In the genomic region with DNA sequence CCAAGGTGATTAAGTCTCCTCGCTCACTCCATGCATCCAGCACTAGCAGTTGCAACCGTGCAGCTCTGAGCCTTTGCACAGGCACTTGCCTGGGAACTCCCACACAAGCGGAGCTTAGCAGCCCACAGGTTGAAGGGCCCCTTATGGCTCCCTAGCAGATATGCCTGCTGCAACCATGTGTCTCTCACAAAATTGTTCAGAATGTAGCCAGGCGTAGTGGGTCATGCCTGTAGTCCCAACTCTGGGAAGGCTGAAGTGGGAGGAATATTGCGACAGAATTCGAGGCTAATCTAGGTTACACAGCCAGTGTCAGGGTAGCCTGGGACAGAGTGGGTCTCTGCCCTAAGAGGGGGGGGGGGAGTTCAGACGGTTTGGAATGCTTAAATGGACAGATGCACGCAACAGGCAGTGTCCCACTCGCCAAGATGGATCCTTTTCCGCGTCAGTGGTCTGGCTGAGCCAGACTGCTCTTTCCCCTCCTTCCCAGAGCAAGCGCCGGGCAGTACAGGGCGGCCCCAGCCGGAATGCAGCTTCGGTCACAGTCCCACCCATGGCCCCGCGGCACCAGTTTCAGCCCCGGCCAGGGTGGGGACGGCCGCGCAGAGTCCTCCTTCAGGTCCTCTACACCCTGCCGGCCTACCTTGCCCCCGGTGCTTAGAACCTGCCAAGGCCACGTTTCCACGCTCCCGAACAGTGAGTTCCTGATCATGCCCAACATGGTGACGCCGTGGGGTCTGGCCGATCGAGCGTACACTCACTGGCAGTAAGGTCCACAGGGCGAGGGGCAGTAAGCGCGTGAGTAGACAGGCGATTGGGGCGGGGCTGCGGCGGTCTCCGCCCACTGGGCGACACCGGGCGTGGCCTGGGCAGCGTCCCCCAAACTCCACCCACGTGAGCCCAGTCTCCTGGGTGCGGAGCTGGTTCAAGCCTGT, we compare ENCODE assay signal across 7 mouse cellular contexts. TPM values are rescaled to one million over a fixed set of nuclear protein-coding genes. Genes with fewer than 3 reads are reported as not detected.
A peak's percentile ranks its signal among the peaks of the same experiment; 100 is the strongest.
DNase-seq lines count a peak whose midpoint lies in the region; ATAC-seq and TF ChIP-seq lines count a peak whose summit lies in the region.

No protein-coding gene starts in this region.

- H3K27me3 ChIP-seq in embryonic facial prominence, embryonic 11.5 days (ENCODE audit: control insufficient read depth, insufficient read depth, low read length), result no peaks in the 10 kb centered on the region
- H3K27me3 ChIP-seq in limb, embryonic 12.5 days, result no peaks in the 10 kb centered on the region
- H3K27me3 ChIP-seq in midbrain, embryonic 14.5 days (ENCODE audit: control insufficient read depth, insufficient read depth, low read length), result 0 out of 2 replicates have a peak, but pooled peaks cover 9% of the 10 kb centered on the region
- H3K27me3 ChIP-seq in spleen, adult 2 months (ENCODE audit: control insufficient read depth, insufficient read depth, low read length), result no peaks in the 10 kb centered on the region

- H3K36me3 ChIP-seq in embryonic facial prominence, embryonic 11.5 days (replicated peaks; ENCODE audit: control insufficient read depth, insufficient read depth, low read depth, low read length), result no peaks in the 10 kb centered on the region
- H3K36me3 ChIP-seq in limb, embryonic 12.5 days, result no peaks in the 10 kb centered on the region
- H3K36me3 ChIP-seq in midbrain, embryonic 14.5 days (ENCODE audit: control insufficient read depth, insufficient read depth, low read length), result no peaks in the 10 kb centered on the region
- no peaks in the 10 kb centered on the region for H3K36me3 ChIP-seq in spleen, adult 2 months (ENCODE audit: control insufficient read depth, insufficient read depth, low read length)

- H3K4me1 ChIP-seq in embryonic facial prominence, embryonic 11.5 days (ENCODE audit: control insufficient read depth, insufficient read depth, low read length), result no peaks in the 10 kb centered on the region
- 0 out of 2 replicates have a peak, but pooled peaks cover 3% of the 10 kb centered on the region for H3K4me1 ChIP-seq in limb, embryonic 12.5 days (replicated peaks)
- no peaks in the 10 kb centered on the region for H3K4me1 ChIP-seq in midbrain, embryonic 14.5 days (ENCODE audit: control insufficient read depth, insufficient read depth, low read length)
- H3K4me1 ChIP-seq in spleen, adult 2 months (ENCODE audit: control insufficient read depth, insufficient read depth, insufficient read length), result peaks cover 4% of the 10 kb centered on the region; the same call in 1 of the 2 replicates

- H3K4me2 ChIP-seq in embryonic facial prominence, embryonic 11.5 days (ENCODE audit: low read depth, low read length), result peak overlapping the region; percentile 62
- peak overlapping the region; percentile 87 for H3K4me2 ChIP-seq in limb, embryonic 12.5 days
- H3K4me2 ChIP-seq in midbrain, embryonic 14.5 days (ENCODE audit: low read length), result peak overlapping the region; percentile 85

- ATAC-seq in embryonic facial prominence, embryonic 11.5 days (replicated peaks; ENCODE audit: insufficient number of reproducible peaks, low FRiP score, low TSS enrichment, low read depth), result peak; percentile 81
- peak; percentile 89 for ATAC-seq in granulocyte monocyte progenitor cell, adult 5-6 weeks (replicated peaks; ENCODE audit: poor library complexity, severe bottlenecking)
- ATAC-seq in limb, embryonic 12.5 days (ENCODE audit: insufficient number of reproducible peaks, insufficient read depth, low FRiP score, low TSS enrichment, low read depth), result peak; percentile 90
- ATAC-seq in midbrain, embryonic 14.5 days (ENCODE audit: low FRiP score, low TSS enrichment), result peak; percentile 84

- no peak overlapping the region for H3K27ac ChIP-seq in embryonic facial prominence, embryonic 11.5 days (replicated peaks; ENCODE audit: low read depth, low read length)
- H3K27ac ChIP-seq in limb, embryonic 12.5 days, result 0 out of 2 replicates have a peak overlapping the region, but pooled peaks have one; percentile 53
- H3K27ac ChIP-seq in midbrain, embryonic 14.5 days (replicated peaks; ENCODE audit: low read depth, low read length), result no peak overlapping the region
- peak overlapping the region; percentile 71 for H3K27ac ChIP-seq in spleen, adult 2 months (ENCODE audit: insufficient read depth, low read length)

- peak; percentile 77 for DNase-seq in adrenal gland, postnatal 4 days (ENCODE audit: low spot score in 2 of 2)
- peak; percentile 82 for DNase-seq in embryonic facial prominence, embryonic 11.5 days (ENCODE audit: low spot score)
- peak; percentile 91 for DNase-seq in kidney, adult 18-20 months
- DNase-seq in midbrain, embryonic 14.5 days, result peak; percentile 74
- DNase-seq in spleen, adult 2 months (ENCODE audit: low read depth in 1 of 2, low spot score in 2 of 2), result peak in 1 of 2 experiments; percentile 66

- H3K4me3 ChIP-seq in embryonic facial prominence, embryonic 11.5 days (ENCODE audit: low read depth, low read length), result peak overlapping the region; percentile 52
- peak overlapping the region; percentile 60 for H3K4me3 ChIP-seq in limb, embryonic 12.5 days (replicated peaks)
- peak overlapping the region; percentile 48 for H3K4me3 ChIP-seq in midbrain, embryonic 14.5 days (replicated peaks; ENCODE audit: low read depth, low read length)
- peak overlapping the region; percentile 64 for H3K4me3 ChIP-seq in spleen, adult 2 months (ENCODE audit: extremely low read depth, insufficient read depth, insufficient read length)

- H3K9ac ChIP-seq in embryonic facial prominence, embryonic 11.5 days (replicated peaks; ENCODE audit: low read length), result peak overlapping the region; percentile 50
- H3K9ac ChIP-seq in limb, embryonic 12.5 days (replicated peaks), result peak overlapping the region; percentile 71
- peak overlapping the region; percentile 46 for H3K9ac ChIP-seq in midbrain, embryonic 14.5 days (replicated peaks; ENCODE audit: low read length)

- no peak; the same call in 1 of the 2 replicates for TF ChIP-seq POLR2A in spleen, adult 2 months (IDR thresholded peaks at IDR 0.05; ENCODE audit: low read depth, low read length)

- H3K9me3 ChIP-seq in embryonic facial prominence, embryonic 11.5 days (replicated peaks; ENCODE audit: control insufficient read depth, low read length), result no peaks in the 10 kb centered on the region
- no peaks in the 10 kb centered on the region for H3K9me3 ChIP-seq in limb, embryonic 12.5 days
- no peaks in the 10 kb centered on the region for H3K9me3 ChIP-seq in midbrain, embryonic 14.5 days (ENCODE audit: control insufficient read depth, low read length)

- TF ChIP-seq CTCF in spleen, adult 2 months (IDR thresholded peaks at IDR 0.05; ENCODE audit: extremely low read depth, insufficient read depth, insufficient read length, insufficient replicate concordance), result no peak

- 3% methylated on average over 46 of the region's 46 CpGs for WGBS in embryonic facial prominence, embryonic 11.5 days
- WGBS in limb, embryonic 12.5 days, result 4% methylated on average over 46 of the region's 46 CpGs
- 3% methylated on average over 46 of the region's 46 CpGs for WGBS in midbrain, embryonic 14.5 days
- 13% methylated on average over 46 of the region's 46 CpGs for WGBS in spleen, adult 2 months

RNA-seq across cellular contexts. Expression of gene Fam234b, which starts 30.1 kb away (rescaled TPM):
- 10 to 100 TPM; 40.8 to 44.7 TPM for total RNA-seq in adrenal gland, postnatal 4 days (2021)
- 25.0 and 25.2 TPM in 2 replicates for polyA plus RNA-seq in embryonic facial prominence, embryonic 11.5 days (2014; fragmentation: Nextera tagmentation; extraction: Ambion mirVana)
- total RNA-seq in granulocyte monocyte progenitor cell, adult 5-6 weeks (2014; fragmentation: Nextera tagmentation), result 1.7 and 4.4 TPM in 2 replicates
- 2.3 and 2.5 TPM in 2 replicates for total RNA-seq in granulocyte monocyte progenitor cell, adult 5-6 weeks (2017)
- 26.9 and 27.6 TPM in 2 replicates for polyA plus RNA-seq in limb, embryonic 12.5 days (2016; fragmentation: Nextera tagmentation; extraction: Ambion mirVana)
- polyA plus RNA-seq in midbrain, embryonic 14.5 days (2014; fragmentation: Nextera tagmentation; extraction: Ambion mirVana), result 122 and 133 TPM in 2 replicates
- polyA plus RNA-seq in spleen, adult 2 months (2012; rRNA removed), result 13.5 and 16.3 TPM in 2 replicates

RNA-seq across cellular contexts. Expression of gene Hebp1, which starts 30.2 kb away (rescaled TPM):
- 10 to 100 TPM; 41.4 to 43.6 TPM for total RNA-seq in adrenal gland, postnatal 4 days (2021)
- 3.1 and 3.7 TPM in 2 replicates for polyA plus RNA-seq in embryonic facial prominence, embryonic 11.5 days (2014; fragmentation: Nextera tagmentation; extraction: Ambion mirVana)
- 3.1 and 10.8 TPM in 2 replicates for total RNA-seq in granulocyte monocyte progenitor cell, adult 5-6 weeks (2014; fragmentation: Nextera tagmentation)
- total RNA-seq in granulocyte monocyte progenitor cell, adult 5-6 weeks (2017), result 6.7 and 29.6 TPM in 2 replicates
- polyA plus RNA-seq in limb, embryonic 12.5 days (2016; fragmentation: Nextera tagmentation; extraction: Ambion mirVana), result 5.1 and 8.4 TPM in 2 replicates
- polyA plus RNA-seq in midbrain, embryonic 14.5 days (2014; fragmentation: Nextera tagmentation; extraction: Ambion mirVana), result 3.5 and 8.0 TPM in 2 replicates
- polyA plus RNA-seq in spleen, adult 2 months (2012; rRNA removed), result 52.5 and 53.8 TPM in 2 replicates

RNA-seq across cellular contexts. Expression of gene Gprc5d, which starts 49.6 kb away (rescaled TPM):
- total RNA-seq in adrenal gland, postnatal 4 days (2021), result not detected
- not detected in 2 replicates for polyA plus RNA-seq in embryonic facial prominence, embryonic 11.5 days (2014; fragmentation: Nextera tagmentation; extraction: Ambion mirVana)
- not detected in 2 replicates for total RNA-seq in granulocyte monocyte progenitor cell, adult 5-6 weeks (2014; fragmentation: Nextera tagmentation)
- total RNA-seq in granulocyte monocyte progenitor cell, adult 5-6 weeks (2017), result not detected in 2 replicates
- polyA plus RNA-seq in limb, embryonic 12.5 days (2016; fragmentation: Nextera tagmentation; extraction: Ambion mirVana), result not detected in 2 replicates
- polyA plus RNA-seq in midbrain, embryonic 14.5 days (2014; fragmentation: Nextera tagmentation; extraction: Ambion mirVana), result not detected in 2 replicates
- 0.09 and 0.25 TPM in 2 replicates for polyA plus RNA-seq in spleen, adult 2 months (2012; rRNA removed)

Comparison
In these comparisons a context has a peak if more than half of its experiments do, and no peak if none do; other contexts are left out.
1. H3K27ac ChIP-seq: peak in limb, embryonic 12.5 days (single experiment) and spleen, adult 2 months (single experiment); none in embryonic facial prominence, embryonic 11.5 days (single experiment) and midbrain, embryonic 14.5 days (single experiment).
2. Peak in every context shown above with its lines, with median percentiles within 50 percentile points of each other: ATAC-seq, H3K4me2 ChIP-seq, H3K4me3 ChIP-seq and H3K9ac ChIP-seq.